8 mouse cellular contexts compared by ENCODE assay signal in genomic region chr8:57939177-57939855, GRCm38 (mm10).
A peak's percentile ranks its signal among the peaks of the same experiment; 100 is the strongest.
DNase-seq lines count a peak whose midpoint lies in the region; ATAC-seq lines count a peak whose summit lies in the region.

No protein-coding gene starts in this region.

- no peak overlapping the region for H3K4me3 ChIP-seq in limb, embryonic 12.5 days (replicated peaks)

- H3K4me1 ChIP-seq in limb, embryonic 12.5 days (replicated peaks): no peaks in the 10 kb centered on the region

- H3K27me3 ChIP-seq in limb, embryonic 12.5 days: 0 out of 2 replicates have a peak, but pooled peaks cover 5% of the 10 kb centered on the region

- H3K27ac ChIP-seq in limb, embryonic 12.5 days: no peak overlapping the region

- DNase-seq in 3134 (ENCODE audit: extremely low read depth, insufficient read length, low spot score) (peak; percentile 2), WW6 (ENCODE audit: low read depth, low spot score) (peak; percentile 14)
- DNase-seq in cerebellum, postnatal 4 days (ENCODE audit: low spot score in 2 of 2): peak; percentile 43 to 70
- DNase-seq in kidney, adult 9 months: peak; percentile 81
- peak; percentile 62 for DNase-seq in neural tube, embryonic 10.5 days (ENCODE audit: extremely low spot score, low spot score)
- DNase-seq in thymus, postnatal 14 days: peak; percentile 16

- no peaks in the 10 kb centered on the region for H3K9me3 ChIP-seq in limb, embryonic 12.5 days

- WGBS in limb, embryonic 12.5 days: 23% methylated on average over 8 of the region's 8 CpGs

- 0 out of 2 replicates have a peak, but pooled peaks have one; percentile 50 for ATAC-seq in granulocyte monocyte progenitor cell, adult 5-6 weeks (replicated peaks; ENCODE audit: poor library complexity, severe bottlenecking)
- ATAC-seq in limb, embryonic 12.5 days (ENCODE audit: insufficient number of reproducible peaks, insufficient read depth, low FRiP score, low TSS enrichment, low read depth): no peak

- peak overlapping the region; percentile 18; the same call in 1 of the 2 replicates for H3K4me2 ChIP-seq in limb, embryonic 12.5 days

- H3K36me3 ChIP-seq in limb, embryonic 12.5 days: no peaks in the 10 kb centered on the region

- no peak overlapping the region for H3K9ac ChIP-seq in limb, embryonic 12.5 days (replicated peaks)

Comparison
In these comparisons a context has a peak if more than half of its experiments do, and no peak if none do; other contexts are left out.
1. DNase-seq: peak in every context shown above with its lines; median percentile 81 in kidney, adult 9 months; 62 in neural tube, embryonic 10.5 days; 56 in cerebellum, postnatal 4 days; 16 in thymus, postnatal 14 days; 14 in WW6; 2 in 3134.